Mouse (Mus musculus) kidney, embryonic 16.5 days (tissue): ENCODE measurements around the gene Prnd. TPM values are rescaled to one million over a fixed set of nuclear protein-coding genes. Genes with fewer than 3 reads are reported as not detected.

Source experiments
- ATAC-seq: fragments of 200-750 bp; cut with Nextera tagmentation; 2 replicates; pipeline ENCODE4 v1.8.0; 2017; ENCODE audit warnings: moderate TSS enrichment; ENCODE audit not compliant: low FRiP score, low TSS enrichment
- H3K27ac ChIP-seq: fragments of 300-500 bp; sonication (generic); 2 replicates; pipeline ENCODE4 v1.5.1; 2014; ENCODE audit warnings: low read length
- H3K27me3 ChIP-seq: fragments of 300-500 bp; sonication (generic); 2 replicates; pipeline ENCODE4 v1.6.1; 2014; ENCODE audit warnings: low read length, control low read depth, mixed read lengths; ENCODE audit not compliant: insufficient read depth
- H3K36me3 ChIP-seq: fragments of 300-500 bp; sonication (generic); 2 replicates; pipeline ENCODE4 v1.6.1; 2014; ENCODE audit warnings: low read length, control low read depth, mixed read lengths; ENCODE audit not compliant: insufficient read depth
- H3K4me1 ChIP-seq: fragments of 300-500 bp; sonication (generic); 2 replicates; pipeline ENCODE4 v1.6.1; 2014; ENCODE audit warnings: low read length, control low read depth, mixed read lengths; ENCODE audit not compliant: insufficient read depth
- H3K4me2 ChIP-seq: fragments of 300-500 bp; sonication (generic); replicated peaks from 2 replicates; pipeline ENCODE4 v1.6.1; 2014; ENCODE audit warnings: low read depth, low read length
- H3K4me3 ChIP-seq: fragments of 300-500 bp; sonication (generic); 2 replicates; pipeline ENCODE4 v1.5.1; 2014; ENCODE audit warnings: mild to moderate bottlenecking, low read length
- H3K9ac ChIP-seq: fragments of 300-500 bp; sonication (generic); replicated peaks from 2 replicates; pipeline ENCODE4 v1.6.1; 2014; ENCODE audit warnings: low read length
- H3K9me3 ChIP-seq: fragments of 300-500 bp; sonication (generic); 2 replicates; pipeline ENCODE4 v1.6.1; 2016; ENCODE audit warnings: low read length, control low read depth
- WGBS: fragments of 180-500 bp; shearing (Covaris S2); extraction: QIAGEN DNeasy Blood & Tissue Kit; methylation state at CpG from one replicate; pipeline ENCODE4 v1.1.7; 2014; 5-methylcytosine and 5-hydroxymethylcytosine counted together
- polyA plus RNA-seq: library from polyadenylated mRNA; unstranded; fragments of >200 nt; fragmentation: Nextera tagmentation; extraction: Ambion mirVana; gene quantifications from 2 replicates; pipeline ENCODE4 v1.2.1, GENCODE M21; 2015

Gene Prnd
- polyA plus RNA-seq, 1 experiment from 2014 or later: 16.2 TPM

GRCm38 (mm10) chr2:131994971-131995370, 44.3 kb downstream of the Prnd start:
- no peak overlapping the region for H3K4me2 ChIP-seq
- no peak for ATAC-seq
- H3K9ac ChIP-seq: no peak overlapping the region
- 86% methylated on average over 6 of the region's 6 CpGs for WGBS
- no peak overlapping the region for H3K4me3 ChIP-seq
- no peak overlapping the region for H3K27ac ChIP-seq
- peaks cover 25% of the 10 kb centered on the region for H3K4me1 ChIP-seq
- H3K9me3 ChIP-seq: no peaks in the 10 kb centered on the region
- H3K36me3 ChIP-seq: no peaks in the 10 kb centered on the region; the same call in 1 of the 2 replicates
- no peaks in the 10 kb centered on the region for H3K27me3 ChIP-seq

DNA sequence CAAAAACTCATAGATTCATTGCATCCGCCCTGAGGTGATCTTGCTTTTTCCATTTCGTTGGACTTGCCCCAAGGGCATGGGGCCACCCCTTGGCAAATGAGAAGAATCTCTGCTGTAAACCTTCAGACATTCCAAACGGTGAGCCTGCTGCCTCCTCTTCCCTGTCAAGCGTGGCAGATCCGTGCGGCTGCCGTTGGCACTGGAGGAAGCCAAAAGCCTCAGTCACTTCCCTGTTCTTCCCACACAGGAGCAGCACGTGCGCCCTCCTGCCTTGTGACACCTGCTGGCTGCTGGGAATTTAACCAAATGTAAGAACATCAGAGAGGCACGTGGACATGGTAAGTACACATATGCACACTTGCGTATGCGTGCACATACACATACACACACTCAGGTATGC, 45.1 kb downstream of the Prnd start:
- H3K9ac ChIP-seq: no peak overlapping the region
- no peaks in the 10 kb centered on the region; the same call in 1 of the 2 replicates for H3K36me3 ChIP-seq
- no peak for ATAC-seq
- H3K27me3 ChIP-seq: no peaks in the 10 kb centered on the region
- no peak overlapping the region for H3K4me3 ChIP-seq
- peaks cover 25% of the 10 kb centered on the region for H3K4me1 ChIP-seq
- no peaks in the 10 kb centered on the region for H3K9me3 ChIP-seq
- no peak overlapping the region for H3K27ac ChIP-seq
- H3K4me2 ChIP-seq: no peak overlapping the region
- WGBS: 62% methylated on average over 12 of the region's 12 CpGs

DNA sequence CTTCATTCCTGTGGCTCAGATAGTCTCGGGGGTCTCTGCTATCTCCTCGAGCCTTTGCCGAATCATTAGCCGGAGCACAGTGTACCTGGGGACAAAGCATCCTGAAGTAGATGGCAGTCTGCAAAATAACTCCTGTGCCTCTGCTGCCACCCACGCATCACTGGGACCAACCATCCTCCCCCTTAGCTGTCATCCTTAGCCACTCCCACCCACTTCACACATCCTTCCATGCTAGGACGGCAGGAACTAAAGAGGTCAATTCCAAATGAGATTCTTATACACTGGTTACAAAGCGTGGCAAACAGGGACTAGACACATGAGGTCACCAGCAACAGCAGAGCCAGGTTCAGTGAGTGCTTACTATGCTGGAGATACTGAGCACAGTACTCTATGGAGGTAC, 45.7 kb downstream of the Prnd start:
- WGBS: 55% methylated on average over 7 of the region's 7 CpGs
- no peak for ATAC-seq
- H3K9ac ChIP-seq: no peak overlapping the region

DNA sequence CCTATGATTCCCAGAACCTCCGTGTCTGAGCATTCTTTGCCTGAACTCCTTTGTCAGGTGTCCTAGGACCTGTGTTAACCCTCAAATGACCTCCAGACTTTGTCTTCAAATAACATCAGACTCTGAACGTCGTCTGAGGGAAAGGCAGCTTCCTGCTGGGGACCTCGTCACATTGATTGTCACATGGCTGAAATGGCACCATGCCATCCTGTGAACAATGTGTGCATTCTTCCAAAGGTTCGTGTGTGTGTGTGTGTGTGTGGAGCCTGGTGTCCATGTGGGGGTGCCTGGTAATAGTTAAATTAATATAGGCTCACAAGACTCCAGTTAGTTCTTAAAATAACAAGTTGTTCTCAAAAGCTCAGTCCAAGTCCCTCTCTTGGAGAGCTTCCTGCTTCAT, 46.7 kb downstream of the Prnd start:
- Histone ChIP-seq H3K4me1 (peaks cover 26% of the 10 kb centered on the region), H3K9ac (no peak overlapping the region), H3K27me3 (no peaks in the 10 kb centered on the region), H3K36me3 (no peaks in the 10 kb centered on the region; the same call in 1 of the 2 replicates), H3K4me2 (no peak overlapping the region), H3K4me3 (no peak overlapping the region), H3K9me3 (no peaks in the 10 kb centered on the region), H3K27ac (no peak overlapping the region)
- 47% methylated on average over 5 of the region's 5 CpGs for WGBS
- ATAC-seq: no peak

More for the DNA sequence above, 45.7 kb downstream of the Prnd start:
- H3K4me2 ChIP-seq: no peak overlapping the region
- no peaks in the 10 kb centered on the region; the same call in 1 of the 2 replicates for H3K36me3 ChIP-seq
- no peaks in the 10 kb centered on the region for H3K9me3 ChIP-seq
- H3K27me3 ChIP-seq: no peaks in the 10 kb centered on the region
- no peak overlapping the region for H3K27ac ChIP-seq
- H3K4me1 ChIP-seq: peaks cover 29% of the 10 kb centered on the region
- no peak overlapping the region for H3K4me3 ChIP-seq

DNA sequence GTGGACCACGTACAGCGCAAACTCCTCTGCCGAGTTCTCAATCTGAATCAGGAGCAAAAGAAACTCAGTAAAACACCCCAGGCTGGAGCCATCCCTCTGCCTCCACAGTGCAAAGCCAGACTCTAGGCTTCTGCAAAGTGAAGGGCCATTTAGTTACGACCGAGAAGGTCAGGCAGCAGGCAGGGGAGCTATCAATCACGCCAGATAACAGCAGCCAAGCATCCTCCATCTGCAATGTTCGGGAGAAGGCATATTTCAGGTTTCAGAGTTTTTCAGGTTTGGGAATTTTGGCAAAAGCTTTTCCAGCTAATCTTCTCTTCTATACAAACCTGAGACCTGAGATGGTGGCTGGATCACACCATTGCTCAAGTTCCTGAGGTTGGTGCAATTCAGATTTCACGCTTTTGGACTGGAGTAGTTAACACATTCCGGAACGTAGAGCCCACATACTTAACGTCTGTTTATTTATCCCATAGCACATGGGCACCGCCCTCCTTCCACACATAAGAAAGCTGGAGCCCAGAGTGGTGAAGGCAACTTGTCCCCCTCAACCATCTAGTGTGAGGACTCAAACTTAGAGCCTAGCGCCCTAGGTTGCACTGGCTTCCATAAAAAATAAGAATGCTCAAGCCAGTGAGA, 51.2 kb downstream of the Prnd start:
- no peaks in the 10 kb centered on the region for H3K27me3 ChIP-seq
- H3K9ac ChIP-seq: no peak overlapping the region
- 37% methylated on average over 13 of the region's 13 CpGs for WGBS
- H3K36me3 ChIP-seq: no peaks in the 10 kb centered on the region
- ATAC-seq: no peak
- no peaks in the 10 kb centered on the region for H3K9me3 ChIP-seq
- H3K27ac ChIP-seq: no peak overlapping the region
- peaks cover 14% of the 10 kb centered on the region for H3K4me1 ChIP-seq
- no peak overlapping the region for H3K4me2 ChIP-seq
- H3K4me3 ChIP-seq: no peak overlapping the region

GRCm38 (mm10) chr2:132003916-132004315, 53.3 kb downstream of the Prnd start:
- H3K27me3 ChIP-seq: no peaks in the 10 kb centered on the region
- WGBS: 66% methylated on average over 5 of the region's 5 CpGs

GRCm38 (mm10) chr2:132004495-132005136, 54.0 kb downstream of the Prnd start:
- no peak overlapping the region for H3K27ac ChIP-seq
- H3K9ac ChIP-seq: no peak overlapping the region
- H3K4me1 ChIP-seq: peaks cover 26% of the 10 kb centered on the region
- H3K27me3 ChIP-seq: no peaks in the 10 kb centered on the region
- H3K36me3 ChIP-seq: no peaks in the 10 kb centered on the region
- no peak for ATAC-seq
- WGBS: 74% methylated on average over 9 of the region's 9 CpGs
- H3K9me3 ChIP-seq: no peaks in the 10 kb centered on the region
- no peak overlapping the region for H3K4me2 ChIP-seq
- H3K4me3 ChIP-seq: no peak overlapping the region

More at GRCm38 (mm10) chr2:132003916-132004315, 53.3 kb downstream of the Prnd start:
- ATAC-seq: no peak
- no peak overlapping the region for H3K9ac ChIP-seq
- peaks cover 26% of the 10 kb centered on the region for H3K4me1 ChIP-seq
- H3K9me3 ChIP-seq: no peaks in the 10 kb centered on the region
- H3K4me3 ChIP-seq: no peak overlapping the region
- H3K36me3 ChIP-seq: no peaks in the 10 kb centered on the region
- H3K27ac ChIP-seq: no peak overlapping the region
- no peak overlapping the region for H3K4me2 ChIP-seq

DNA sequence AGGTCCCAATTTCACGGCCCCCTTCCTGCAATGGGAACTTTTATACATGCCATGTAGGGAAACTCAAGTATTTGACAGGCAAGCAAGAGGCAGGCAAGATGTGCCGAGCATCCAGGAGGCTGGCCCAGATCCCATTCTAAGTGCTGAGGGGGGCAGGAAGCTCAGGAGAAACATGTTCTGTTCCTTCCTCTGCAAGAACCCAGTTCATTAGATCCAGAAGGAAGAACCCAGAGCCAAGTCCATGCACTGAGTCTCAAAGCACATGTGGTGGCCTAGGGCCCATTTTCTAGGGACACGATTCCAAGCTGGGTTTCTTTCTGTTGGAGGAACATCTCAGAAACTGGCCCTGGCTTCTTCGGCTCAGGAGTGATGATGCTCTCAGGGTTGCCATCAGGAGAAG, 54.8 kb downstream of the Prnd start:
- 85% methylated on average over 4 of the region's 4 CpGs for WGBS
- H3K36me3 ChIP-seq: no peaks in the 10 kb centered on the region
- no peak overlapping the region for H3K4me2 ChIP-seq
- no peak overlapping the region for H3K9ac ChIP-seq
- ATAC-seq: no peak
- no peak overlapping the region for H3K27ac ChIP-seq
- H3K4me3 ChIP-seq: no peak overlapping the region
- peaks cover 26% of the 10 kb centered on the region for H3K4me1 ChIP-seq
- H3K27me3 ChIP-seq: no peaks in the 10 kb centered on the region
- H3K9me3 ChIP-seq: no peaks in the 10 kb centered on the region
